9 mouse cellular contexts compared by ENCODE assay signal in genomic region chr6:77650127-77650526, GRCm38 (mm10).
A peak's percentile ranks its signal among the peaks of the same experiment; 100 is the strongest.
DNase-seq lines count a peak whose midpoint lies in the region; TF ChIP-seq lines count a peak whose summit lies in the region.
"Had no signal": no experiment of that assay in that cellular context is flagged by ENCODE, and none has a peak within 500 bp of the region (broad histone marks: within the 10 kb centered on the region; RNA-seq: fewer than 3 reads in every experiment).

No protein-coding gene starts in this region.

- 20% methylated on average over 6 of the region's 6 CpGs for WGBS in forebrain, embryonic 10.5 days
- 19% methylated on average over 6 of the region's 6 CpGs for WGBS in thymus, adult 2 months

- TF ChIP-seq POLR2A in thymus, adult 2 months (IDR thresholded peaks at IDR 0.05; ENCODE audit: control insufficient read depth, extremely low read depth, insufficient read depth, low read length, poor library complexity), result no peak

- H3K4me1 ChIP-seq in forebrain, embryonic 10.5 days, result no peaks in the 10 kb centered on the region
- H3K4me1 ChIP-seq in thymus, adult 2 months (replicated peaks; ENCODE audit: control insufficient read depth, insufficient read depth, low read length), result no peaks in the 10 kb centered on the region
- H3K4me1 ChIP-seq: embryonic facial prominence, embryonic 13.5 days had no signal

- no peak overlapping the region for H3K27ac ChIP-seq in forebrain, embryonic 10.5 days
- H3K27ac ChIP-seq in thymus, adult 2 months (ENCODE audit: control insufficient read depth, insufficient read depth, low read length), result no peak overlapping the region
- H3K27ac ChIP-seq: embryonic facial prominence, embryonic 13.5 days had no signal

- no peaks in the 10 kb centered on the region for H3K36me3 ChIP-seq in forebrain, embryonic 10.5 days (replicated peaks)
- H3K36me3 ChIP-seq in thymus, adult 2 months (ENCODE audit: control insufficient read depth, insufficient read depth, low read length), result no peaks in the 10 kb centered on the region
- H3K36me3 ChIP-seq: embryonic facial prominence, embryonic 13.5 days had no signal

- DNase-seq in ovary, postnatal 10 days (ENCODE audit: low spot score), result peak; percentile 24
- DNase-seq in ovary, adult 18-20 months (ENCODE audit: low spot score), result no peak
- peak; percentile 81 for DNase-seq in brain, adult 2 months (ENCODE audit: low read depth, low spot score)
- peak; percentile 46 for DNase-seq in forebrain, embryonic 10.5 days (ENCODE audit: extremely low spot score, low spot score)
- DNase-seq in kidney, postnatal 25 days, result peak; percentile 33 to 62
- peak; percentile 26 for DNase-seq in lung, postnatal 14 days
- DNase-seq in right cerebral cortex, postnatal 36 days (ENCODE audit: low spot score in 2 of 2), result peak; percentile 30
- no peak for DNase-seq in thymus, adult 2 months

- TF ChIP-seq CTCF in thymus, adult 2 months (IDR thresholded peaks at IDR 0.05; ENCODE audit: borderline replicate concordance, control insufficient read depth, extremely low read depth, insufficient read depth, low read length, poor library complexity), result no peak

- H3K27me3 ChIP-seq in forebrain, embryonic 10.5 days (ENCODE audit: poor library complexity, severe bottlenecking), result no peaks in the 10 kb centered on the region
- H3K27me3 ChIP-seq in thymus, adult 2 months (ENCODE audit: control insufficient read depth, insufficient read depth, low read length), result no peaks in the 10 kb centered on the region
- H3K27me3 ChIP-seq: embryonic facial prominence, embryonic 13.5 days had no signal

- H3K4me3 ChIP-seq in forebrain, embryonic 10.5 days, result no peak overlapping the region
- H3K4me3 ChIP-seq in thymus, adult 2 months (ENCODE audit: control insufficient read depth, insufficient read depth, low read length), result no peak overlapping the region
- H3K4me3 ChIP-seq: embryonic facial prominence, embryonic 13.5 days had no signal

- no peaks in the 10 kb centered on the region for H3K9me3 ChIP-seq in forebrain, embryonic 10.5 days
- H3K9me3 ChIP-seq: embryonic facial prominence, embryonic 13.5 days had no signal

Comparison
In these comparisons a context has a peak if more than half of its experiments do, and no peak if none do; other contexts are left out.
1. DNase-seq: peak in ovary, postnatal 10 days (single experiment), brain, adult 2 months (single experiment), forebrain, embryonic 10.5 days (single experiment), kidney, postnatal 25 days (2 of 2), lung, postnatal 14 days (single experiment) and right cerebral cortex, postnatal 36 days (2 of 2); none in ovary, adult 18-20 months (single experiment) and thymus, adult 2 months (single experiment).